Mouse (Mus musculus) inflammation-experienced regulatory T-cells (primary cell): Measurements from ENCODE around the gene Olfr1093. TPM values are rescaled to one million over a fixed set of nuclear protein-coding genes. Genes with fewer than 3 reads are reported as not detected.

Experiments
- polyA plus RNA-seq, 2 experiments: library from polyadenylated mRNA; unstranded; fragments of 100-300 nt; shearing (Covaris generic); gene quantifications; one replicate each; pipeline ENCODE4 v1.2.1; 2017

Gene Olfr1093
- polyA plus RNA-seq = 1 to 10 TPM in 1 of 2 experiments, not detected in 1; 2.2 TPM

GRCm38 (mm10) chr2:86782179-86782578 lies at the start of gene Olfr1093:
Olfr1093 (plus strand) TSS chr2:86782479.

GRCm38 (mm10) chr2:86733601-86734000 lies 48.7 kb upstream of the Olfr1093 start, which contains the start of gene Olfr1089:
Olfr1089 (minus strand) TSS chr2:86733701.

DNA sequence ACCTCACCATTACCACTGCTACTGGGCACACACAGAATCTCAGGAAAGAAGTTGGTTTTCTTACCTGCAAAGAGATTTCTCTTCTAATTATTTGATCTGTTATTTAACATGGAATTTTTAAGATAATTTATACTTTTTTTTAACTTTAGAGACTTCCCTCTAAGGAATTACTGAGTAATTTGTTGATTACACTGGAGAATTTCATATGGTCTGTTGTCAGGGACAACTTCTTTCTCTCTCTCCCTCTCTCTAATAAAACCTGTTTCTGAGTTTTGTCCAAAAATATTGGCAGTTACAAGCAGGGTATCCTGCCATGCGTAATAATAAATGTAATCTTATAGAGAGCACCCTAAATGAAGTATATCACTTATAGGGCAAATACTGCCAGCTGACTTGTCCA lies 23.4 kb upstream of the Olfr1093 start, which contains the start of gene Olfr1090:
Gene Olfr1090, minus strand, starts transcription at position 101 of the 400 bp plus-strand sequence.

GRCm38 (mm10) chr2:86809918-86810317 lies 27.6 kb downstream of the Olfr1093 start, which contains the start of gene Olfr141:
Olfr141 (minus strand) TSS chr2:86810018.

GRCm38 (mm10) chr2:86824363-86824762 lies 42.1 kb downstream of the Olfr1093 start, which contains the start of gene Olfr1094:
Olfr1094 (plus strand) TSS chr2:86824663.

Other genes with a start within 250 kb of the Olfr1093 start
- not detected for gene Olfr1079, start 240.0 kb upstream of the Olfr1093 start, polyA plus RNA-seq
- gene Olfr1080, start 224.2 kb upstream of the Olfr1093 start, polyA plus RNA-seq = not detected
- gene Olfr1082, start 183.5 kb upstream of the Olfr1093 start, polyA plus RNA-seq = 1 to 10 TPM in 1 of 2 experiments, not detected in 1; 2.6 TPM
- not detected for gene Olfr1084, start 142.8 kb upstream of the Olfr1093 start, polyA plus RNA-seq
- not detected for gene Olfr1085, start 120.5 kb upstream of the Olfr1093 start, polyA plus RNA-seq
- under 1 TPM in 1 of 2 experiments, not detected in 1; 0.40 TPM for gene Olfr1086, start 102.4 kb upstream of the Olfr1093 start, polyA plus RNA-seq
- gene Olfr1087, start 84.1 kb upstream of the Olfr1093 start, polyA plus RNA-seq = under 1 TPM in 1 of 2 experiments, not detected in 1; 0.28 TPM
- gene Olfr1089, start 48.8 kb upstream of the Olfr1093 start, polyA plus RNA-seq = not detected
- 1 to 10 TPM in 1 of 2 experiments, not detected in 1; 3.3 TPM for gene Olfr1090, start 23.5 kb upstream of the Olfr1093 start, polyA plus RNA-seq
- not detected for gene Olfr141, start 27.5 kb downstream of the Olfr1093 start, polyA plus RNA-seq
- gene Olfr1094, start 42.2 kb downstream of the Olfr1093 start, polyA plus RNA-seq = not detected
- not detected for gene Olfr1095, start 69.2 kb downstream of the Olfr1093 start, polyA plus RNA-seq
- under 1 TPM in 1 of 2 experiments, not detected in 1; 0.06 TPM for gene Gm13723, start 92.3 kb downstream of the Olfr1093 start, polyA plus RNA-seq
- gene Olfr1097, start 109.7 kb downstream of the Olfr1093 start, polyA plus RNA-seq = under 1 TPM in 1 of 2 experiments, not detected in 1; 0.07 TPM
- under 1 TPM in 1 of 2 experiments, not detected in 1; 0.36 TPM for gene Olfr1098, start 142.1 kb downstream of the Olfr1093 start, polyA plus RNA-seq
- not detected for gene Olfr1099, start 178.2 kb downstream of the Olfr1093 start, polyA plus RNA-seq
- not detected for gene Olfr1100, start 197.5 kb downstream of the Olfr1093 start, polyA plus RNA-seq
- not detected for gene Olfr1101, start 208.7 kb downstream of the Olfr1093 start, polyA plus RNA-seq
- gene Olfr1102, start 215.9 kb downstream of the Olfr1093 start, polyA plus RNA-seq = under 1 TPM in 1 of 2 experiments, not detected in 1; 0.62 TPM
- gene Olfr1104, start 244.6 kb downstream of the Olfr1093 start, polyA plus RNA-seq = not detected